Mouse (Mus musculus): ENCODE data around the gene 1110065P20Rik. TPM values are rescaled to one million over a fixed set of nuclear protein-coding genes. Genes with fewer than 3 reads are reported as not detected.

The 1110065P20Rik gene
- polyA plus RNA-seq, 1 experiment from 2014 or later, result 59.4 TPM

- H3K36me3 ChIP-seq (ENCODE audit: control insufficient read depth, insufficient read depth), result peaks cover 24% of the 10 kb centered on the region; the same call in 1 of the 2 replicates
- H3K9ac ChIP-seq (ENCODE audit: low read depth, low read length), result peak overlapping the region; percentile 94
- WGBS, result 4% methylated on average over 23 of the region's 24 CpGs
- H3K4me3 ChIP-seq (ENCODE audit: low read depth, low read length), result peak overlapping the region; percentile 93
- H3K9me3 ChIP-seq (ENCODE audit: control insufficient read depth), result no peaks in the 10 kb centered on the region
- peak overlapping the region; percentile 96 for H3K27ac ChIP-seq (ENCODE audit: low read depth, low read length)
- H3K4me1 ChIP-seq (replicated peaks; ENCODE audit: control insufficient read depth, insufficient read depth, low read length), result no peaks in the 10 kb centered on the region; the same call in none of the 2 replicates
- TF ChIP-seq CTCF (IDR thresholded peaks at IDR 0.05; ENCODE audit: low read depth), result no peak
- peak overlapping the region; percentile 96 for H3K4me2 ChIP-seq (replicated peaks; ENCODE audit: low read depth)
- H3K27me3 ChIP-seq (replicated peaks; ENCODE audit: control insufficient read depth, insufficient read depth, low read length), result no peaks in the 10 kb centered on the region
- no peak for ATAC-seq
Measured at GRCm38 (mm10) chr4:124849631-124850260, 1.2 kb downstream of the 1110065P20Rik start.

GRCm38 (mm10) chr4:124847573-124847972 lies 3.4 kb downstream of the 1110065P20Rik start:
- no peak for ATAC-seq
- 11% methylated on average over 8 of the region's 8 CpGs for WGBS
- Histone ChIP-seq H3K4me3 (ENCODE audit: low read depth, low read length) (no peak overlapping the region), H3K36me3 (ENCODE audit: control insufficient read depth, insufficient read depth) (peaks cover 20% of the 10 kb centered on the region; the same call in 1 of the 2 replicates), H3K4me2 (replicated peaks; ENCODE audit: low read depth) (no peak overlapping the region), H3K27me3 (replicated peaks; ENCODE audit: control insufficient read depth, insufficient read depth, low read length) (no peaks in the 10 kb centered on the region), H3K9ac (ENCODE audit: low read depth, low read length) (no peak overlapping the region; the same call in 1 of the 2 replicates), H3K9me3 (ENCODE audit: control insufficient read depth) (no peaks in the 10 kb centered on the region), H3K27ac (ENCODE audit: low read depth, low read length) (no peak overlapping the region), H3K4me1 (replicated peaks; ENCODE audit: control insufficient read depth, insufficient read depth, low read length) (no peaks in the 10 kb centered on the region; the same call in none of the 2 replicates)
- TF ChIP-seq CTCF (IDR thresholded peaks at IDR 0.05; ENCODE audit: low read depth), result peak; percentile 95

- WGBS, result 59% methylated on average over 11 of the region's 11 CpGs
- Histone ChIP-seq H3K27me3 (replicated peaks; ENCODE audit: control insufficient read depth, insufficient read depth, low read length) (no peaks in the 10 kb centered on the region), H3K4me1 (replicated peaks; ENCODE audit: control insufficient read depth, insufficient read depth, low read length) (no peaks in the 10 kb centered on the region), H3K4me3 (ENCODE audit: low read depth, low read length) (no peak overlapping the region), H3K27ac (ENCODE audit: low read depth, low read length) (no peak overlapping the region), H3K9me3 (ENCODE audit: control insufficient read depth) (no peaks in the 10 kb centered on the region), H3K9ac (ENCODE audit: low read depth, low read length) (no peak overlapping the region), H3K4me2 (replicated peaks; ENCODE audit: low read depth) (no peak overlapping the region), H3K36me3 (ENCODE audit: control insufficient read depth, insufficient read depth) (peaks cover 38% of the 10 kb centered on the region)
- ATAC-seq, result peak; percentile 58; the same call in 1 of the 2 replicates
- TF ChIP-seq CTCF (IDR thresholded peaks at IDR 0.05; ENCODE audit: low read depth), result peak; percentile 94
Measured at GRCm38 (mm10) chr4:124843493-124843892, 7.5 kb downstream of the 1110065P20Rik start.

- H3K9me3 ChIP-seq (ENCODE audit: control insufficient read depth), result no peaks in the 10 kb centered on the region
- no peak overlapping the region for H3K4me3 ChIP-seq (ENCODE audit: low read depth, low read length)
- peaks cover 44% of the 10 kb centered on the region for H3K36me3 ChIP-seq (ENCODE audit: control insufficient read depth, insufficient read depth)
- WGBS, result 100% methylated on average over 1 of the region's 1 CpGs
- H3K9ac ChIP-seq (ENCODE audit: low read depth, low read length), result no peak overlapping the region
- H3K27me3 ChIP-seq (replicated peaks; ENCODE audit: control insufficient read depth, insufficient read depth, low read length), result no peaks in the 10 kb centered on the region
- no peak overlapping the region for H3K4me2 ChIP-seq (replicated peaks; ENCODE audit: low read depth)
- ATAC-seq, result no peak
- no peaks in the 10 kb centered on the region for H3K4me1 ChIP-seq (replicated peaks; ENCODE audit: control insufficient read depth, insufficient read depth, low read length)
- peak; percentile 31 for TF ChIP-seq CTCF (IDR thresholded peaks at IDR 0.05; ENCODE audit: low read depth)
- no peak overlapping the region for H3K27ac ChIP-seq (ENCODE audit: low read depth, low read length)
Measured at GRCm38 (mm10) chr4:124840998-124841397, 10.0 kb downstream of the 1110065P20Rik start.

GRCm38 (mm10) chr4:124838035-124838700 lies 12.8 kb downstream of the 1110065P20Rik start:
- TF ChIP-seq CTCF (IDR thresholded peaks at IDR 0.05; ENCODE audit: low read depth), result no peak

GRCm38 (mm10) chr4:124832796-124833195 lies 18.2 kb downstream of the 1110065P20Rik start:
- Histone ChIP-seq H3K36me3 (ENCODE audit: control insufficient read depth, insufficient read depth) (peaks cover 42% of the 10 kb centered on the region), H3K27ac (ENCODE audit: low read depth, low read length) (no peak overlapping the region), H3K4me1 (replicated peaks; ENCODE audit: control insufficient read depth, insufficient read depth, low read length) (no peaks in the 10 kb centered on the region), H3K4me3 (ENCODE audit: low read depth, low read length) (no peak overlapping the region), H3K9ac (ENCODE audit: low read depth, low read length) (no peak overlapping the region), H3K4me2 (replicated peaks; ENCODE audit: low read depth) (no peak overlapping the region), H3K9me3 (ENCODE audit: control insufficient read depth) (no peaks in the 10 kb centered on the region), H3K27me3 (replicated peaks; ENCODE audit: control insufficient read depth, insufficient read depth, low read length) (no peaks in the 10 kb centered on the region)
- ATAC-seq, result no peak
- no peak for TF ChIP-seq CTCF (IDR thresholded peaks at IDR 0.05; ENCODE audit: low read depth)
- 96% methylated on average over 10 of the region's 10 CpGs for whole genome bisulfite sequencing

More at GRCm38 (mm10) chr4:124838035-124838700, 12.8 kb downstream of the 1110065P20Rik start:
- H3K27me3 ChIP-seq (replicated peaks; ENCODE audit: control insufficient read depth, insufficient read depth, low read length), result no peaks in the 10 kb centered on the region
- H3K9me3 ChIP-seq (ENCODE audit: control insufficient read depth), result no peaks in the 10 kb centered on the region
- H3K4me3 ChIP-seq (ENCODE audit: low read depth, low read length), result no peak overlapping the region
- no peak overlapping the region for H3K27ac ChIP-seq (ENCODE audit: low read depth, low read length)
- no peak overlapping the region for H3K9ac ChIP-seq (ENCODE audit: low read depth, low read length)
- H3K4me2 ChIP-seq (replicated peaks; ENCODE audit: low read depth), result no peak overlapping the region
- H3K36me3 ChIP-seq (ENCODE audit: control insufficient read depth, insufficient read depth), result peaks cover 35% of the 10 kb centered on the region
- no peak for ATAC-seq
- no peaks in the 10 kb centered on the region for H3K4me1 ChIP-seq (replicated peaks; ENCODE audit: control insufficient read depth, insufficient read depth, low read length)
- WGBS, result 91% methylated on average over 14 of the region's 14 CpGs
